Mouse (Mus musculus) intestine, embryonic 14.5 days (tissue): Measurements from ENCODE around the gene Pfkfb2. TPM values are rescaled to one million over a fixed set of nuclear protein-coding genes. Genes with fewer than 3 reads are reported as not detected.

Experiments used
- ATAC-seq: fragments of 200-750 bp; cut with Nextera tagmentation; replicated peaks from 2 replicates; pipeline ENCODE4 v1.8.0; 2017; ENCODE audit warnings: low read depth, moderate number of reproducible peaks, moderate TSS enrichment, moderate library complexity; ENCODE audit not compliant: low FRiP score, low TSS enrichment
- DNase-seq: peaks from one replicate; pipeline ENCODE4 v3.0.0-alpha.2; 2018; ENCODE audit warnings: low spot score
- H3K27ac ChIP-seq: fragments of 300-500 bp; sonication (generic); 2 replicates; pipeline ENCODE4 v1.5.1; 2014; ENCODE audit warnings: low read depth, mild to moderate bottlenecking, control low read depth
- H3K27me3 ChIP-seq: fragments of 300-500 bp; sonication (generic); replicated peaks from 2 replicates; pipeline ENCODE4 v1.6.1; 2014; ENCODE audit warnings: low read length, control low read depth; ENCODE audit not compliant: control insufficient read depth, insufficient read depth
- H3K36me3 ChIP-seq: fragments of 300-500 bp; sonication (generic); 2 replicates; pipeline ENCODE4 v1.6.1; 2014; ENCODE audit warnings: low read length, control low read depth; ENCODE audit not compliant: control insufficient read depth, insufficient read depth
- H3K4me1 ChIP-seq: fragments of 300-500 bp; sonication (generic); replicated peaks from 2 replicates; pipeline ENCODE4 v1.6.1; 2014; ENCODE audit warnings: low read length, control low read depth, mixed read lengths; ENCODE audit not compliant: control insufficient read depth, insufficient read depth
- H3K4me2 ChIP-seq: fragments of 300-500 bp; sonication (generic); 2 replicates; pipeline ENCODE4 v1.6.1; 2014; ENCODE audit warnings: low read length
- H3K4me3 ChIP-seq: fragments of 300-500 bp; sonication (generic); 2 replicates; pipeline ENCODE4 v1.5.1; 2014; ENCODE audit warnings: low read depth, low read length, control low read depth, mixed read lengths
- H3K9ac ChIP-seq: fragments of 300-500 bp; sonication (generic); 2 replicates; pipeline ENCODE4 v1.6.1; 2014; ENCODE audit warnings: mild to moderate bottlenecking, low read length
- H3K9me3 ChIP-seq: fragments of 300-500 bp; sonication (generic); 2 replicates; pipeline ENCODE4 v1.6.1; 2016; ENCODE audit warnings: low read length, control low read depth; ENCODE audit not compliant: control insufficient read depth
- WGBS: fragments of 180-500 bp; shearing (Covaris S2); extraction: QIAGEN DNeasy Blood & Tissue Kit; methylation state at CpG from one replicate; pipeline ENCODE4 v1.1.7; 2014; 5-methylcytosine and 5-hydroxymethylcytosine counted together
- polyA plus RNA-seq: library from polyadenylated mRNA; unstranded; fragments of >200 nt; fragmentation: Nextera tagmentation; extraction: Ambion mirVana; gene quantifications from 2 replicates; pipeline ENCODE4 v1.2.1, GENCODE M21; 2014

Pfkfb2 gene
- polyA plus RNA-seq, 1 experiment from 2014 or later = 9.8 TPM

DNA sequence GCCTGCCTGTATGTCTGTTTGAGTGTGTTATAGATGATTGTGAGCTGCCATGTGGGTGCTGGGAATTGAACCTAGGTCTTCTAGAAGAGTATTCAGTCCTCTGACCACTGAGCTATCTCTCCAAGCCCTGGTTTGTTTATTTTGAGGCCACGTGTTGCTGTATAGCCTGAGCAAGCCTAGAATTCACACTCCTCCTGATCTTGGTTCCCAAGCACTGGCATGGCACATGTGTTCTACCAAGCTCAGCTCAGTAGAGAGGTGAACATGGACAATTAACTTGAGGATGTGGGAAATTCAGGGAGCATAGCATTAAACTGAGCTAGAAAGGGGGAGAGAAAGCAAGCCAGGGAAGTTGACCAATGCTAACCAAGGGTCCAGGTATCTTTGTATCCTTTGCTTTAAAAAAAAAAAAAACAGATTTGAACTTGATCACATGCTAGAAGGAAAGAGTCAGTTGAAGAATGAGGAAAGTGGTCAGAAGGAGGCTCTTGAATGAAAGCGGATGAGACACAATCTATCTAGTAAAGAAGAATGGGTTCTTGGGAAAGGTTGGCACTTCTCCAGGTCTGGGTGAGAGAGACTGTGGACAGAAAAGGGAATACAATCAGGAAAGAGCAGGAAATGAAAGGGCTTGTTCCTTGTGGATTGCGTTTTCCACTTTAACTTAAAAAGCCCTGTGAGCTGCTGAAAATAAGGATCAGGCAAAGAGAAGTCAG lies 33.1 kb upstream of the Pfkfb2 start:
- DNase-seq (no peak), ATAC-seq (no peak)
- Histone ChIP-seq H3K4me1 (no peaks in the 10 kb centered on the region; the same call in 1 of the 2 replicates), H3K4me2 (no peak overlapping the region), H3K9ac (no peak overlapping the region), H3K9me3 (no peaks in the 10 kb centered on the region), H3K36me3 (no peaks in the 10 kb centered on the region), H3K27ac (no peak overlapping the region), H3K4me3 (no peak overlapping the region), H3K27me3 (no peaks in the 10 kb centered on the region)
- 70% methylated on average over 3 of the region's 3 CpGs for WGBS

DNA sequence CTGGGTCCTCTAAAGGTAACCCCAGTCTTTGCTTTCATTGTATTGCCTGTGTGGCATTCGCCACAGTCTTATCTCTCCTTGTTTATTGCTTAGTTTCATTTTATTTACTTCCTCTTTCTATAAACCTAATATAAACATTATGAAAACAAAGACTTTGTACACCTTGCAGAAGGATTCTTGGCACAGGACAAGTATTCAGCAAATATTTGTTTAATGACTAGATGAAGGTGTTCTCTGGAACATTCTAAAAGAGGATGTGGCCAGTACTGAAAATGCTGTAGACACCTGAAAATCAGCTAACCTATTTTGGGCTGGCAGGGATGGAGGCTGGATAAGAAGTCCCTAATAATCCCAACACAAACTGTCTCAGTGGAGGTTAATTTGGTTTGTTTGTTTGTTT lies 32.5 kb upstream of the Pfkfb2 start:
- WGBS = 55% methylated on average over 1 of the region's 1 CpGs
- Histone ChIP-seq H3K4me1 (no peaks in the 10 kb centered on the region; the same call in 1 of the 2 replicates), H3K4me3 (no peak overlapping the region), H3K36me3 (no peaks in the 10 kb centered on the region), H3K9me3 (no peaks in the 10 kb centered on the region), H3K27me3 (no peaks in the 10 kb centered on the region), H3K9ac (no peak overlapping the region), H3K4me2 (no peak overlapping the region), H3K27ac (peak overlapping the region; percentile 22; the same call in 1 of the 2 replicates)
- ATAC-seq (no peak), DNase-seq (no peak)

GRCm38 (mm10) chr1:130759689-130760088 lies 30.6 kb upstream of the Pfkfb2 start:
- H3K27ac ChIP-seq = no peak overlapping the region
- ATAC-seq (no peak), DNase-seq (no peak)
- no peak overlapping the region for H3K4me2 ChIP-seq
- no peaks in the 10 kb centered on the region for H3K27me3 ChIP-seq
- WGBS = 50% methylated on average over 9 of the region's 9 CpGs
- H3K9me3 ChIP-seq = no peaks in the 10 kb centered on the region
- no peaks in the 10 kb centered on the region; the same call in 1 of the 2 replicates for H3K4me1 ChIP-seq
- H3K4me3 ChIP-seq = no peak overlapping the region
- no peaks in the 10 kb centered on the region for H3K36me3 ChIP-seq
- no peak overlapping the region for H3K9ac ChIP-seq

- Histone ChIP-seq H3K4me3 (no peak overlapping the region), H3K4me2 (no peak overlapping the region), H3K4me1 (0 out of 2 replicates have a peak, but pooled peaks cover 3% of the 10 kb centered on the region), H3K9ac (no peak overlapping the region), H3K27ac (no peak overlapping the region), H3K27me3 (no peaks in the 10 kb centered on the region), H3K36me3 (peaks cover 8% of the 10 kb centered on the region; the same call in 1 of the 2 replicates), H3K9me3 (no peaks in the 10 kb centered on the region)
- 89% methylated on average over 3 of the region's 3 CpGs for WGBS
- DNase-seq (no peak), ATAC-seq (no peak)
Observed at GRCm38 (mm10) chr1:130746819-130747218, 17.8 kb upstream of the Pfkfb2 start.

- Histone ChIP-seq H3K4me2 (no peak overlapping the region), H3K36me3 (peaks cover 14% of the 10 kb centered on the region; the same call in 1 of the 2 replicates), H3K27me3 (no peaks in the 10 kb centered on the region), H3K27ac (no peak overlapping the region), H3K4me3 (no peak overlapping the region), H3K4me1 (peaks cover 9% of the 10 kb centered on the region; the same call in 1 of the 2 replicates), H3K9ac (no peak overlapping the region), H3K9me3 (no peaks in the 10 kb centered on the region)
- whole genome bisulfite sequencing = 94% methylated on average over 3 of the region's 3 CpGs
- peak; percentile 47 for DNase-seq
- ATAC-seq = no peak
Observed at GRCm38 (mm10) chr1:130745591-130745990, 16.5 kb upstream of the Pfkfb2 start.

GRCm38 (mm10) chr1:130744961-130745360 lies 15.9 kb upstream of the Pfkfb2 start:
- H3K36me3 ChIP-seq = peaks cover 14% of the 10 kb centered on the region; the same call in 1 of the 2 replicates
- 88% methylated on average over 5 of the region's 5 CpGs for WGBS
- H3K27ac ChIP-seq = no peak overlapping the region
- no peak overlapping the region for H3K4me2 ChIP-seq
- ATAC-seq (no peak), DNase-seq (peak; percentile 38)
- H3K27me3 ChIP-seq = no peaks in the 10 kb centered on the region
- no peaks in the 10 kb centered on the region for H3K9me3 ChIP-seq
- no peak overlapping the region for H3K4me3 ChIP-seq
- H3K9ac ChIP-seq = no peak overlapping the region
- H3K4me1 ChIP-seq = peaks cover 9% of the 10 kb centered on the region; the same call in 1 of the 2 replicates

DNA sequence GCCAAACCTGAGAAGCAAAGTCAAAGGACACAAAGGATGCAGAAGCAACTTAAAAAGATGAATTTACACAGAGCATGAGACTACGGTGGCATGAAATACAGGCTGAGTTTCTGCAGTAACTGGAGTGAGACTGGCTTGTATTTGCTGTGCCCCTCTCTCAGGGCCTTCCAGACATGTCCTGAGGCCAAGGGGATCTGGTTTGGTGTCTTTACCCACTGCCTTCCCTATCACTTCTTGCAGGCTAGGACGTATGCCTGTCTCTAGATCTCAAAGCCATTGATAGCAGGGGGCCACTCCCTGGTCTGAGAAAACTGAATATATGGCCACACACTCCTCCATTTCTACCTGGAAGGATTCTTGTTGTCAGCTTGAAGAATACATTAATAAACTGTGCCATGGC lies 15.2 kb upstream of the Pfkfb2 start:
- WGBS = 91% methylated on average over 2 of the region's 2 CpGs
- Histone ChIP-seq H3K27me3 (no peaks in the 10 kb centered on the region), H3K27ac (no peak overlapping the region), H3K4me2 (no peak overlapping the region), H3K4me3 (no peak overlapping the region), H3K4me1 (peaks cover 9% of the 10 kb centered on the region; the same call in 1 of the 2 replicates), H3K9ac (no peak overlapping the region), H3K9me3 (no peaks in the 10 kb centered on the region), H3K36me3 (peaks cover 14% of the 10 kb centered on the region; the same call in 1 of the 2 replicates)
- ATAC-seq = no peak
- DNase-seq = peak; percentile 51

GRCm38 (mm10) chr1:130743775-130744174 lies 14.7 kb upstream of the Pfkfb2 start:
- 80% methylated on average over 1 of the region's 1 CpGs for WGBS
- ATAC-seq = no peak
- H3K27ac ChIP-seq = no peak overlapping the region
- peaks cover 14% of the 10 kb centered on the region; the same call in 1 of the 2 replicates for H3K36me3 ChIP-seq
- H3K9me3 ChIP-seq = no peaks in the 10 kb centered on the region
- no peak overlapping the region for H3K4me3 ChIP-seq
- peak; percentile 49 for DNase-seq
- no peak overlapping the region for H3K4me2 ChIP-seq
- H3K4me1 ChIP-seq = peaks cover 9% of the 10 kb centered on the region; the same call in 1 of the 2 replicates
- H3K9ac ChIP-seq = no peak overlapping the region
- H3K27me3 ChIP-seq = no peaks in the 10 kb centered on the region

DNA sequence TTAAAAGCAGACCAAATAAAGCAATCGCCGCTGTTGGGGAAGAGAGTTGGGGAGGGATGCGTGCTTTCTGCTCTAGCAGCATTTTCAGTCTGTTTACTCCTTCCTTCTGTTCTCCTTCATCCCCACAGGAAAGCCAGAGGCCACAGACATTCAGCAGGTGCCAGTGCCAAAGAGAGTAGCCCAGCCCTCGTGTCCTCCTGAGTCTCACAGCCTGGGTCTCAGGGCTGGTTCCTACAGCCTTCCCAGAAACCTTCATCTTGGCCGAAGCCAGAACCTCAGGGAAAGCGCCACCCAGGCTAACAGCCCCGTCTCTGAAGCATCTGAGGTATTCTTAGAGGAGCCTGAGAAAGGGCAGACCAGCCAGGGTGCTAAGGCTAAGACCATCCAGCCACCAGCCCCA lies 13.1 kb upstream of the Pfkfb2 start:
- no peak for ATAC-seq
- DNase-seq = peak; percentile 45
- H3K36me3 ChIP-seq = peaks cover 14% of the 10 kb centered on the region; the same call in 1 of the 2 replicates
- no peaks in the 10 kb centered on the region for H3K9me3 ChIP-seq
- peaks cover 9% of the 10 kb centered on the region; the same call in 1 of the 2 replicates for H3K4me1 ChIP-seq
- no peak overlapping the region for H3K9ac ChIP-seq
- H3K4me2 ChIP-seq = no peak overlapping the region
- no peak overlapping the region for H3K4me3 ChIP-seq
- 83% methylated on average over 7 of the region's 7 CpGs for WGBS
- no peaks in the 10 kb centered on the region for H3K27me3 ChIP-seq
- no peak overlapping the region for H3K27ac ChIP-seq
